Mouse (Mus musculus) liver, adult 2 months (tissue): ENCODE measurements at regions not wholly inside any gene's neighbourhood (a gene's known extent, or its start where the extent isn't known, plus 50 kb on each side); places are given as distances from the start of the nearest gene placed in this dataset.
A peak's percentile ranks its signal among the peaks of the same experiment; 100 is the strongest.

Experiments used
- DNase-seq: peaks from one replicate; pipeline ENCODE4 v3.0.0-alpha.2; 2011; ENCODE audit warnings: low read depth, low spot score; ENCODE audit errors: extremely low read depth
- H3K27ac ChIP-seq: fragments of 200-500 bp; replicated peaks from 2 replicates; pipeline ENCODE4 v1.5.1; 2012; ENCODE audit warnings: low read depth, mild to moderate bottlenecking, control low read depth, inconsistent platforms, low read length; ENCODE audit not compliant: insufficient read depth
- H3K27me3 ChIP-seq: fragments of 200-500 bp; 2 replicates; pipeline ENCODE4 v1.6.1; 2012; ENCODE audit warnings: mild to moderate bottlenecking, moderate library complexity, low read length, inconsistent platforms; ENCODE audit not compliant: control insufficient read depth, insufficient read depth
- H3K36me3 ChIP-seq: fragments of 200-500 bp; 2 replicates; pipeline ENCODE4 v1.6.1; 2012; ENCODE audit warnings: low read length, inconsistent platforms; ENCODE audit not compliant: control insufficient read depth, insufficient read depth
- H3K4me1 ChIP-seq: fragments of 200-500 bp; 2 replicates; pipeline ENCODE4 v1.6.1; 2011; ENCODE audit warnings: low read length; ENCODE audit not compliant: control insufficient read depth, insufficient read depth
- H3K4me3 ChIP-seq: fragments of 200-500 bp; 2 replicates; pipeline ENCODE4 v1.5.1; 2011; ENCODE audit warnings: low read depth, mild to moderate bottlenecking, control low read depth, low read length, moderate library complexity; ENCODE audit not compliant: insufficient read depth
- H3K79me2 ChIP-seq: fragments of 200-500 bp; 2 replicates; pipeline ENCODE4 v1.6.1; 2012; ENCODE audit warnings: inconsistent platforms, mild to moderate bottlenecking, low read length, moderate library complexity; ENCODE audit not compliant: control insufficient read depth, insufficient read depth
- H3K9ac ChIP-seq: fragments of 200-500 bp; 2 replicates; pipeline ENCODE4 v1.6.1; 2012; ENCODE audit warnings: low read depth, mild to moderate bottlenecking, control low read depth, inconsistent platforms, low read length
- CTCF ChIP-seq: fragments of 200-500 bp; IDR thresholded peaks from 2 replicates; pipeline ENCODE4 v1.5.1; 2011; ENCODE audit warnings: low read depth, low read length, control low read depth
- POLR2A ChIP-seq: fragments of 200-500 bp; IDR thresholded peaks from 2 replicates; pipeline ENCODE4 v1.6.1; 2011; ENCODE audit warnings: low read length, control low read depth; ENCODE audit not compliant: insufficient read depth; ENCODE audit errors: extremely low read depth
- WGBS: fragments of 180-500 bp; shearing (Covaris S2); methylation state at CpG from one replicate; pipeline ENCODE4 v1.1.7; 2018; 5-methylcytosine and 5-hydroxymethylcytosine counted together

GRCm38 (mm10) chrX:114690857-114691256, 214.0 kb upstream of the Ube2dnl1 start:
- H3K27ac ChIP-seq = no peak overlapping the region

GRCm38 (mm10) chrX:114694540-114694939, 210.3 kb upstream of the Ube2dnl1 start:
- H3K9ac ChIP-seq = no peak overlapping the region
- TF ChIP-seq CTCF (no peak), POLR2A (no peak)
- no peaks in the 10 kb centered on the region for H3K36me3 ChIP-seq
- DNase-seq = peak; percentile 10
- no peak overlapping the region for H3K27ac ChIP-seq
- H3K4me3 ChIP-seq = no peak overlapping the region
- H3K27me3 ChIP-seq = no peaks in the 10 kb centered on the region
- H3K4me1 ChIP-seq = no peaks in the 10 kb centered on the region
- H3K79me2 ChIP-seq = no peaks in the 10 kb centered on the region
- 29% methylated on average over 2 of the region's 2 CpGs for WGBS

More at GRCm38 (mm10) chrX:114690857-114691256, 214.0 kb upstream of the Ube2dnl1 start:
- no peak overlapping the region for H3K9ac ChIP-seq
- no peak for DNase-seq
- no peak for TF ChIP-seq POLR2A
- TF ChIP-seq CTCF = no peak
- H3K4me3 ChIP-seq = no peak overlapping the region
- H3K27me3 ChIP-seq = no peaks in the 10 kb centered on the region
- H3K4me1 ChIP-seq = no peaks in the 10 kb centered on the region
- no peaks in the 10 kb centered on the region for H3K79me2 ChIP-seq
- 77% methylated on average over 4 of the region's 4 CpGs for WGBS
- no peaks in the 10 kb centered on the region for H3K36me3 ChIP-seq

GRCm38 (mm10) chrX:114728211-114728610, 176.6 kb upstream of the Ube2dnl1 start:
- H3K9ac ChIP-seq = no peak overlapping the region

More at GRCm38 (mm10) chrX:114728211-114728610, 176.6 kb upstream of the Ube2dnl1 start:
- DNase-seq = no peak
- no peak overlapping the region for H3K4me3 ChIP-seq
- no peaks in the 10 kb centered on the region for H3K79me2 ChIP-seq
- no peak overlapping the region for H3K27ac ChIP-seq
- H3K27me3 ChIP-seq = no peaks in the 10 kb centered on the region
- H3K4me1 ChIP-seq = no peaks in the 10 kb centered on the region
- no peak for TF ChIP-seq CTCF
- TF ChIP-seq POLR2A = no peak
- no peaks in the 10 kb centered on the region for H3K36me3 ChIP-seq
- 84% methylated on average over 1 of the region's 1 CpGs for WGBS
